Mouse (Mus musculus): ENCODE results near the gene 1700001C19Rik. TPM values are rescaled to one million over a fixed set of nuclear protein-coding genes. Genes with fewer than 3 reads are reported as not detected.
A peak's percentile ranks its signal among the peaks of the same experiment; 100 is the strongest.

The 1700001C19Rik gene
- total and polyA plus RNA-seq, 3 experiments, result not detected

DNA sequence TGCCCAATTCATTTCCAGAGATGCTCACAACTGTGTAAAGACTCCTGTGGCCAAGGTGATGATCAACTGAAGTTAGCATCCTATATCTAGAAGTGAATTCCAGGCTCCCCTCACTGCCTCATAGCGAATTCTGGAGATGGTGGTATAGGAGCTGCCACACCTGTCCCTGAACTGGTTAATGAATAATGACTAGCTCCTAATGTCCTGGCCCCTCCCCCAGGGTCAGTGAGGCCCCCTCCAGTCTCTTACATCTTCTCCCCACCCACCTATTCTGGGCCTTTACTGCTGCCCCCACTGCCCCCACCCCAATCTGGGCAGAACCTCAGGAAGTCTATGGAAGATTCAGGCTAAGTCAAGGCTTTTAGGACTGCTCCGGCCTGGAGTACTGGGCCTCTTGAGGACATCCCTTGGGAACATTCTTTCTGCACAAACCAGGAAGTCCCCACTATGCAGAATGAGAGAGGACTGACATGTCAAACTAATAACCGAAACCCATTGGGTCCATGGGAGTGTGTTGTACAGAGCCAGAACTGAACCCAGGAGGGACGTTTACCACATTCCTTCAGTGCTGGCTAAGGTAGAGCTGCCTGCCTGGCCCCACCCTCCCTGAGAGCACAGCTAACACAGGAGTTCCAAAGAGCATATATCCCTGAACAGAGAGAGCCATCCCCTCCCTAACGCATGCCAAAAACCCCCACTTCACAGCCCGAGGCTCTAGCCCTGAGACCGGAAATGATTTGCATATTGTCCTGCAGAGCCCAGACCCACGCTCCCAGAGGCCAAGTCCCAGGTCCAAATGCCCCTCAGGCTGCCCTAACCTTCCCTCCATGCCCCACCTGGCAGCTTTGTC, 11.6 kb upstream of the 1700001C19Rik start:
- dilution Hi-C loops (cut with MboI; ENCODE audit: extremely low pct_ligation_motif_present, extremely low pct_unique_long_range_greater_than_20kb, low sequenced_read_pairs) (no loop called here), in situ Hi-C loops (cut with MboI; ENCODE audit: low pct_ligation_motif_present, low pct_unique_long_range_greater_than_20kb, low sequenced_read_pairs) (no loop called here)
- Histone ChIP-seq H3K79me2 (replicated peaks; ENCODE audit: control insufficient read depth, extremely low read depth, insufficient read depth, poor library complexity, severe bottlenecking) (no peaks in the 10 kb centered on the region), H3K4me2 (ENCODE audit: insufficient read depth, low read depth, poor library complexity, severe bottlenecking) (peak overlapping the region; percentile 53), H3K36me3 (replicated peaks in 1 of 2; ENCODE audit: control insufficient read depth in 1 of 2, insufficient read depth in 1 of 2, low read length in 1 of 2) (peaks cover 0 to 2% of the 10 kb centered on the region in 2 experiments), H3K9ac (ENCODE audit: insufficient read depth, low read depth) (no peak overlapping the region), H3K27me3 (replicated peaks) (no peaks in the 10 kb centered on the region), H3K4me1 (ENCODE audit: control insufficient read depth in 1 of 2, insufficient read depth in 2 of 2) (peaks cover 21 to 60% of the 10 kb centered on the region in 2 experiments), H3K27ac (ENCODE audit: insufficient read depth, low read depth) (peak overlapping the region; percentile 47; the same call in 1 of the 2 replicates), H3K9me3 (replicated peaks; ENCODE audit: low read length) (no peaks in the 10 kb centered on the region), H3K4me3 (replicated peaks in 1 of 3; ENCODE audit: low read depth in 2 of 3, low read length in 2 of 3, poor library complexity in 1 of 3) (no peak overlapping the region)
- TF ChIP-seq MYC (IDR thresholded peaks at IDR 0.05; ENCODE audit: low read depth, low read length) (no peak), ZKSCAN1 (IDR thresholded peaks at IDR 0.05; ENCODE audit: borderline replicate concordance, low read depth, low read length) (no peak), NELFE (IDR thresholded peaks at IDR 0.05; ENCODE audit: low read depth, low read length) (no peak), IRF4 (IDR thresholded peaks at IDR 0.05; ENCODE audit: low read depth, low read length) (peak; percentile 36; the same call in 1 of the 2 replicates), NRF1 (IDR thresholded peaks at IDR 0.05; ENCODE audit: low read depth, low read length) (no peak), RAD21 (IDR thresholded peaks at IDR 0.05; ENCODE audit: low read depth, low read length) (no peak), ETS1 (conservative IDR thresholded peaks at IDR 0.05; ENCODE audit: low read depth, low read length) (peak; percentile 22; the same call in 1 of the 2 replicates), CHD2 (IDR thresholded peaks at IDR 0.05; ENCODE audit: low read length) (no peak), TBP (conservative IDR thresholded peaks at IDR 0.05; ENCODE audit: low read depth, low read length) (no peak), POLR2A (IDR thresholded peaks at IDR 0.05; ENCODE audit: low read depth, low read length) (no peak), USF1 (IDR thresholded peaks at IDR 0.05; ENCODE audit: low read depth, low read length) (no peak), PAX5 (IDR thresholded peaks at IDR 0.05; ENCODE audit: low read length) (no peak), HCFC1 (IDR thresholded peaks at IDR 0.05; ENCODE audit: low read depth, low read length) (no peak), TCF12 (IDR thresholded peaks at IDR 0.05; ENCODE audit: low read depth, low read length) (no peak; the same call in 1 of the 2 replicates), ELF1 (IDR thresholded peaks at IDR 0.05; ENCODE audit: low read depth, low read length) (peak; percentile 79), MAFK (IDR thresholded peaks at IDR 0.05; ENCODE audit: insufficient replicate concordance, low read length) (no peak), SIN3A (IDR thresholded peaks at IDR 0.05; ENCODE audit: low read length) (no peak), MAX (IDR thresholded peaks at IDR 0.05; ENCODE audit: low read length) (no peak; the same call in 1 of the 2 replicates), BHLHE40 (IDR thresholded peaks at IDR 0.05; ENCODE audit: low read depth, low read length) (no peak), GABPA (IDR thresholded peaks at IDR 0.05; ENCODE audit: insufficient replicate concordance, low read depth, low read length) (no peak), EP300 (IDR thresholded peaks at IDR 0.05; ENCODE audit: low read length) (no peak; the same call in 1 of the 2 replicates), RCOR1 (conservative IDR thresholded peaks at IDR 0.05; ENCODE audit: low read depth, low read length) (no peak)
- peak; percentile 27 for DNase-seq (ENCODE audit: extremely low read depth)
